Mouse (Mus musculus): ENCODE results near the gene Impg2.
A peak's percentile ranks its signal among the peaks of the same experiment; 100 is the strongest.

Gene Impg2

GRCm38 (mm10) chr16:56204051-56204450 lies at the start of gene Impg2:
TSS of gene Impg2 (plus strand) at chr16:56204313.
- DNase-seq: no peak

GRCm38 (mm10) chr16:56163466-56163865 lies 40.6 kb upstream of the Impg2 start:
- no peak for DNase-seq

- DNase-seq: no peak
Observed at GRCm38 (mm10) chr16:56170247-56170646, 33.9 kb upstream of the Impg2 start.

- DNase-seq: peak; percentile 48 to 64
Observed at GRCm38 (mm10) chr16:56175867-56176581, 28.1 kb upstream of the Impg2 start.

- no peak for DNase-seq
Observed at GRCm38 (mm10) chr16:56186863-56187262, 17.2 kb upstream of the Impg2 start.

DNA sequence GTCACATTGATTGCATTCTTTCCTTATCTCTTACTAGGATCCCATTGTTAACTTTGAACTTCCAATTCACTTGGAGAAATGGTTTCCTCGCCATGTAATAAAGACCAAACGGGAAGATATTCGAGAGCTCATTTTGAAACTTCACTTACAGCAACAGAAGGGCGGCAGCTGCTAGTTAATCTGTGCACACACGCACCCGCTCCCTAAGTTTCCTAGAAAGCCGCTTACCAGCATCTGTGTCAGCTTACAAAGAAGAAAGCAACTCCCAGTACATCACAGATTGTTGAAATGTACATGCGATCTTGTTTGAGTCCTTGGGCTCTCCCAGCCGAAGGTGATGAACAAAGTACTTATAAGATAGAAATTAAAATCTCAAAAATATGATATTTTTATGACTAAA lies 15.9 kb upstream of the Impg2 start:
- no peak for DNase-seq

GRCm38 (mm10) chr16:56212740-56213139 lies 8.6 kb downstream of the Impg2 start:
- DNase-seq: no peak

GRCm38 (mm10) chr16:56227686-56228085 lies 23.6 kb downstream of the Impg2 start:
- no peak for DNase-seq

- peak; percentile 49 to 56 for DNase-seq
Observed at GRCm38 (mm10) chr16:56229455-56229854, 25.3 kb downstream of the Impg2 start.

- peak; percentile 32 to 38 for DNase-seq
Observed at GRCm38 (mm10) chr16:56231300-56231699, 27.2 kb downstream of the Impg2 start.

DNA sequence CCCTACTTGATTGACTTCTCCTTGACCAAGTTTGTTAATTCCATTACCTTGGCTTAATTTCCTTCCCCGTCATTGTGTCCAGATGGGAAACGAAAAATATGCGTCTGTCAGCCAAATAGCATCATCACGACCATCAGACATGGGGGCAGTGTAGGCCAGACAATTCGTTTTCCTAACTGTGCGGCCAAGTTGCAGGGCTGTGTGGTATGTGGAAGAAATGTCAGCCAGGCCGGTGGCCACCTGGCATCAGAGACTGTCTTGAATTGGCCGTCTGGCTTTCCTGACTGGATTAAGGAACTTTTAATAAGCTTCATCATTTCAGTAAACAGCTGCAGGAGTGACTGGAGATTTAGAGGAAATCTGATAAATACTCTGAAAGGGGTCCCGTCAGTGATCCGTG lies 28.6 kb downstream of the Impg2 start:
- DNase-seq: peak; percentile 9 to 13

- DNase-seq: peak; percentile 8 to 26
Observed at GRCm38 (mm10) chr16:56246031-56246430, 41.9 kb downstream of the Impg2 start.

DNA sequence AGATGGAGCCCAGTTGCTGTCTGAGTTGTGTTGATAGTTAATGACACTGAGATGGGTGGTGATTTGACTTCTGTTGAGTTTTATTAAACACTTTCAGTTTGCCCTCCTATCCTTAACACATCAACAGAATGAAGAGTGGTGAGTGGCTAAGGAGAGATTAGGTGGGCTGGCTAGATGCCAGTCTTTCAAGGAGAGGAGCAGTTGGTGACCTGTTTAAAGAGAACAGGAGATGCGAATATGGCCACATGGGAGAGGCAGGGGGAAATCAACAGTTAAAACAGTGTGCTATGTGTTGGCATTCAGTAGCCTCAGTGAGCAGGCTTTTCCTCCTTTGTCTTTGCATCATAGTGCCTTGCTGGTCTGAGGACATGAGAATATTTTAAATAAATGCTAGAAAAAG lies 69.8 kb downstream of the Impg2 start:
- no peak for DNase-seq

- no peak for DNase-seq
Observed at GRCm38 (mm10) chr16:56279060-56279459, 74.9 kb downstream of the Impg2 start.

DNA sequence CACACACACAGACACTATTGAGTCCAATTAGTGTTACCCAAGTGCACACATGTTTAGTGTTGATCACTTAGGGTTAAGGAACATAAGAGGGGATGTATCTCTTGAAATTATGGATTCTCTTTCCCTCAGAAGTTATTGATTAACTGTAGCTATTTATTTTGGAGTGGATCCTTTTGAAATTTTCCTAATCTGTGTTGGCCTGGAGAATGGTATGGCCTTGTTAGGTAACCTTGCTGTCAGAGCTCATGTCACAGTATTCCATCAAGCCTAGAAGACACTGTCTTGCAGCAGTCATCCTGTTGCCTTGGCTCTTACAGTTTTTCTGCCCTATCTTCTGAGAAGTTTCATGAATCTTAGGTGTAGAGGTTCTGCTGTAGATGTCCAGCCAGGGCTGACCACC lies 75.6 kb downstream of the Impg2 start:
- no peak for DNase-seq

DNA sequence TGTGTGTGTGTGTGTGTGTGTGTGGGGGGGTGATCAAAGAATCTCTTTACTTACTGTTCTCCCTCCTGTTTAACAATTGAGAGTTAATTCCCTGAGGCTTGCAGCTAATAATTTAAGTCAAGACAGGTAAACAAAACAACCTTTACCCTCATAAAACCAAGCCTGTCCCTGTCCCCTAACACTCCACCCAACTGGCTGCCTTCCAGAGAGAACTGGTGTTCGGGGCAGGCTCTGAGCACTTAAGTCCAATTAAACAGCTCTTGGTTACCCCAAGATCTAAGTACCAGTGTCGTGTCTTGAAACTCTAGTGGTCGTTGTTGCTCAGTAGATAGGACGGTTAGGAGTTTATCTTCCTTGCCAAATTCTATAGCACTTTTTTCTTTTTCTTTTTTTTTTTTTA lies 77.2 kb downstream of the Impg2 start:
- no peak for DNase-seq

GRCm38 (mm10) chr16:56283330-56283729 lies 79.2 kb downstream of the Impg2 start:
- no peak for DNase-seq

- no peak for DNase-seq
Observed at GRCm38 (mm10) chr16:56283873-56284272, 79.8 kb downstream of the Impg2 start.

GRCm38 (mm10) chr16:56286076-56286475 lies 82.0 kb downstream of the Impg2 start:
- no peak for DNase-seq

DNA sequence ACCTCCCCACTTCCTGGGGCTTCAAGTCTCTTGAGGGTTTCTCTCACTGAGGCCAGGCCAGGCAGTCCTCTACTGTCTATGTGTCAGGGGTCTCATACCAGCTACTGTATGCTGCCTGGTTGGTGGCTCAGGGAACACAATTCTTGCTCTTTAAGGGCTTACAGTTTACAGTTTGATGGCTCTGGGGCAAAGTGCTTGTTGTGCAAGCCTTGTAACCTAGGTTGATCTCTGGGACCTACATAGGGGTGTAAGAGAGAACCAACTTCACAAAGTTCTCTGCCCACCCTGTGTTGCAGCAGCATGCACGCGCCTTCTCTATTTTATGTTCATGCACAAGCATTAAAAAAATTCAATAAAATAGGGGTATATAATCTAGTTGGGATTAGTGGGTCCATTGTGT lies 82.9 kb downstream of the Impg2 start:
- no peak for DNase-seq

DNA sequence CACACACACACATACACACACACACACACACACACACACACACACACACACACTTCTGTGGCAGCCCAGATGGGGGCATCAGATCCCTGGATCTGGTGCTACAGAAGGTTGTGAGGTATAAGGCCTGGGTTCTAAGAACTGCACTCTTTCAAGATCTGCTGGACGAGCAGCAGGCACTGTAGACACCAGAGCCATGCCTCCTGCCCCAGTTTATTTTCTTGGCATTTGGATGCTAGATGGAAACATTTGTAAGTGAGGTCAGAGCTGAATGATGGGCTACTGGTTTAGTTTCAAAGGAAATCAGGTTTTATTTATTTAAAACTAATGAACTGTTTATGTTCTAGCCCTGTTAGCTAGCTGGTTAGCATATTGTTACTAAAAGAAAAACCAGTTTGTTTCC lies 90.8 kb downstream of the Impg2 start:
- no peak for DNase-seq

- no peak for DNase-seq
Observed at GRCm38 (mm10) chr16:56295888-56296648, 92.0 kb downstream of the Impg2 start.

GRCm38 (mm10) chr16:56298248-56298647 lies 94.1 kb downstream of the Impg2 start:
- DNase-seq: no peak

GRCm38 (mm10) chr16:56298836-56299235 lies 94.7 kb downstream of the Impg2 start:
- DNase-seq: no peak
